Mouse (Mus musculus): Measurements from ENCODE around the gene Derl3. TPM values are rescaled to one million over a fixed set of nuclear protein-coding genes. Genes with fewer than 3 reads are reported as not detected.
"Not testable (repeated sequence)": the region's sequence is repeated elsewhere in the genome, so short reads cannot be mapped to it uniquely, and the experiment has no call there.

The Derl3 gene
- 4.0 and 5.1 TPM in 2 replicates for polyA plus RNA-seq (2014; fragmentation: Nextera tagmentation; extraction: Ambion mirVana)

GRCm38 (mm10) chr10:75893089-75893750 lies at the start of gene Derl3:
Gene Derl3, plus strand, starts transcription at chr10:75893413.
- Histone ChIP-seq H3K4me3 (ENCODE audit: low read depth, low read length) (peak within 1 kb of the TSS; percentile 44), H3K4me2 (peak within 1 kb of the TSS; percentile 86), H3K27ac (ENCODE audit: low read depth, low read length) (no peak within 1 kb of the TSS), H3K4me1 (replicated peaks; ENCODE audit: control insufficient read depth, insufficient read depth, low read length) (peaks cover 12% of the 10 kb centered on the region), H3K9me3 (ENCODE audit: control insufficient read depth, low read length) (no peaks in the 10 kb centered on the region), H3K27me3 (replicated peaks; ENCODE audit: control insufficient read depth, insufficient read depth, low read length) (no peaks in the 10 kb centered on the region), H3K9ac (ENCODE audit: low read depth, low read length) (peak within 1 kb of the TSS; percentile 42), H3K36me3 (ENCODE audit: control insufficient read depth, insufficient read depth, low read length) (peaks cover 24% of the 10 kb centered on the region)
- DNase-seq (ENCODE audit: low spot score) (peak; percentile 89), ATAC-seq (replicated peaks; ENCODE audit: low FRiP score) (peak; percentile 98)
- 3% methylated on average over 49 of the region's 51 CpGs for WGBS

DNA sequence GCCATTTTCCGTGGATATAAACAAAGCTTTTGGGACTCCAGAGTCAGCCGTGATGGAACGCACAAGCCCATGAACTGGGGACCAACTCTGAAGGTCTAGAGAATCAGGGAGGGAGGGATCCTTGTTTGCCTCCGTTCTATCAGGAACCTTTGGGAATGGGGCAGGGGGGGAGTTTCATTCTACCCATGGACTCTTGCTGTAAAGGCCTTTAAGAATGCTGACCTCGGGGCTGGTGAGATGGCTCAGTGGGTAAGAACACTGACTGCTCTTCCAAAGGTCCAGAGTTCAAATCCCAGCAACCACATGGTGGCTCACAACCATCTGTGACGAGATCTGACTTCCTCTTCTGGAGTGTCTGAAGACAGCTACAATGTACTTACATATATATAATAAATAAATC lies 49.3 kb upstream of the Derl3 start:
- H3K4me3 ChIP-seq (ENCODE audit: low read depth, low read length); H3K9ac ChIP-seq (ENCODE audit: low read depth, low read length); H3K36me3 ChIP-seq (ENCODE audit: control insufficient read depth, insufficient read depth, low read length); H3K27ac ChIP-seq (ENCODE audit: low read depth, low read length); H3K4me2 ChIP-seq; ATAC-seq (replicated peaks; ENCODE audit: low FRiP score); DNase-seq (ENCODE audit: low spot score); H3K27me3 ChIP-seq (replicated peaks; ENCODE audit: control insufficient read depth, insufficient read depth, low read length); H3K9me3 ChIP-seq (ENCODE audit: control insufficient read depth, low read length): not testable (repeated sequence)
- H3K4me1 ChIP-seq (replicated peaks; ENCODE audit: control insufficient read depth, insufficient read depth, low read length) = peaks cover 13% of the 10 kb centered on the region
- 75% methylated on average over 6 of the region's 6 CpGs for WGBS

GRCm38 (mm10) chr10:75844800-75845199 lies 48.4 kb upstream of the Derl3 start:
- Histone ChIP-seq H3K27ac (ENCODE audit: low read depth, low read length) (no peak overlapping the region), H3K9ac (ENCODE audit: low read depth, low read length) (no peak overlapping the region), H3K4me1 (replicated peaks; ENCODE audit: control insufficient read depth, insufficient read depth, low read length) (peaks cover 13% of the 10 kb centered on the region), H3K4me2 (no peak overlapping the region), H3K9me3 (ENCODE audit: control insufficient read depth, low read length) (no peaks in the 10 kb centered on the region), H3K36me3 (ENCODE audit: control insufficient read depth, insufficient read depth, low read length) (no peaks in the 10 kb centered on the region), H3K27me3 (replicated peaks; ENCODE audit: control insufficient read depth, insufficient read depth, low read length) (no peaks in the 10 kb centered on the region), H3K4me3 (ENCODE audit: low read depth, low read length) (no peak overlapping the region)
- no peak for DNase-seq (ENCODE audit: low spot score)
- ATAC-seq (replicated peaks; ENCODE audit: low FRiP score) = no peak
- 74% methylated on average over 1 of the region's 1 CpGs for WGBS

DNA sequence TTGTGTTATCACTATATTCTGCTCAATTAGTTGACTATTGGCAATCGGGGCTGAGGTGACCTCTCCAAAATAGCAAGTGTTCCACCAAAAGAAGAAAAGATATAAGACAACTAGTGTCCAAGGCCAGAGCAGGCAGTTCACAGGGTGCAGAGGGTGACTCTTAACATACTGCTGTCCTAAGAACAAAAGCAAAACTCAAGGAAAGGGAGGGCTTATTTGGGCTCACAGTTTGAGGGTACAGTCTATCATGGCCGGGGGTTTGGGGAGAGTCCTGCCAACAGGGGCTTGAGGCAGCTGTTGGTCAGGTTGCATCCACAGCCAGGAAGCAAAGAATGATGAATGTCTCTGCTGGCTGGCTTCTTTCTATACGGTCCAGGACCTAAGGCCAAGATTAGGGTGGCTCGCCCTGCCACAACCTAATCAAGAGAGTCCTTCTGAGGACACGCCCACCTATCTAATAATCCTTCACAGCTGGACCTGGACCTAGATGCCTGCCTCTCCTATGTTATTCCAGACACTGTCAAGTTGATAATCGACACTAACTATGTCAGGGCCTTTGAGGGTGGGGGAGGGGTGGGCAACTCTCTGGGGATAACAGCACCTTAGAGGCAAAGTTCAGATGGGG lies 47.8 kb upstream of the Derl3 start:
- ATAC-seq (replicated peaks; ENCODE audit: low FRiP score) = peak; percentile 95
- Histone ChIP-seq H3K4me1 (replicated peaks; ENCODE audit: control insufficient read depth, insufficient read depth, low read length) (peaks cover 13% of the 10 kb centered on the region), H3K9me3 (ENCODE audit: control insufficient read depth, low read length) (no peaks in the 10 kb centered on the region), H3K4me2 (peak overlapping the region; percentile 30; the same call in 1 of the 2 replicates), H3K27me3 (replicated peaks; ENCODE audit: control insufficient read depth, insufficient read depth, low read length) (no peaks in the 10 kb centered on the region), H3K27ac (ENCODE audit: low read depth, low read length) (0 out of 2 replicates have a peak overlapping the region, but pooled peaks have one; percentile 19), H3K9ac (ENCODE audit: low read depth, low read length) (no peak overlapping the region), H3K36me3 (ENCODE audit: control insufficient read depth, insufficient read depth, low read length) (no peaks in the 10 kb centered on the region), H3K4me3 (ENCODE audit: low read depth, low read length) (no peak overlapping the region)
- 50% methylated on average over 6 of the region's 6 CpGs for WGBS
- DNase-seq (ENCODE audit: low spot score) = no peak

GRCm38 (mm10) chr10:75848382-75848781 lies 44.8 kb upstream of the Derl3 start:
- Histone ChIP-seq H3K9me3 (ENCODE audit: control insufficient read depth, low read length) (no peaks in the 10 kb centered on the region), H3K27me3 (replicated peaks; ENCODE audit: control insufficient read depth, insufficient read depth, low read length) (0 out of 2 replicates have a peak, but pooled peaks cover 2% of the 10 kb centered on the region), H3K4me3 (ENCODE audit: low read depth, low read length) (no peak overlapping the region), H3K27ac (ENCODE audit: low read depth, low read length) (no peak overlapping the region), H3K4me1 (replicated peaks; ENCODE audit: control insufficient read depth, insufficient read depth, low read length) (peaks cover 13% of the 10 kb centered on the region), H3K9ac (ENCODE audit: low read depth, low read length) (no peak overlapping the region), H3K36me3 (ENCODE audit: control insufficient read depth, insufficient read depth, low read length) (no peaks in the 10 kb centered on the region), H3K4me2 (no peak overlapping the region)
- ATAC-seq (replicated peaks; ENCODE audit: low FRiP score) (no peak), DNase-seq (ENCODE audit: low spot score) (no peak)
- WGBS = 35% methylated on average over 3 of the region's 3 CpGs

GRCm38 (mm10) chr10:75851076-75851475 lies 42.1 kb upstream of the Derl3 start:
- Histone ChIP-seq H3K36me3 (ENCODE audit: control insufficient read depth, insufficient read depth, low read length) (no peaks in the 10 kb centered on the region), H3K4me2 (no peak overlapping the region), H3K9me3 (ENCODE audit: control insufficient read depth, low read length) (no peaks in the 10 kb centered on the region), H3K4me1 (replicated peaks; ENCODE audit: control insufficient read depth, insufficient read depth, low read length) (peaks cover 3% of the 10 kb centered on the region; the same call in 1 of the 2 replicates), H3K9ac (ENCODE audit: low read depth, low read length) (no peak overlapping the region), H3K27ac (ENCODE audit: low read depth, low read length) (no peak overlapping the region), H3K27me3 (replicated peaks; ENCODE audit: control insufficient read depth, insufficient read depth, low read length) (0 out of 2 replicates have a peak, but pooled peaks cover 2% of the 10 kb centered on the region), H3K4me3 (ENCODE audit: low read depth, low read length) (no peak overlapping the region)
- ATAC-seq (replicated peaks; ENCODE audit: low FRiP score) (no peak), DNase-seq (ENCODE audit: low spot score) (no peak)
- 12% methylated on average over 6 of the region's 6 CpGs for WGBS

DNA sequence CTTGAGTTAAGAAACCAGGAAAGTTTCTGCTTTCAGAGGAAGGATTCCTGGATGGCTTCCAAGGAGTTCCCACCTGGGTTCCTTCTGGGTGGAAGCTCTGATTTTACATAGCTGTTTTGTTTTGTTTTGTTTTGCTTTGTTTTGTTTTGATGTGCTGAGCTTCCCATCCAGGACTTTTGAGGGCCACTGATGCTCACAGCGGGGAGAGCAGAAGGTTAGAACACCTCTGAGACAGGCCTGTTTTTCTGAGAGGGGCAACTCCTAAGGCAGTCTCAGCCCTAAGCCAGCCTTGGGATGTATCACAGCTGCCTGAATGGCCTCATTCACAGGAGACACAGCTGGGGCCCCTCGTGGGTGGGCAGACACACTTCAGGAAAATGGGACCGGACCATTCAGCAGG lies 41.5 kb upstream of the Derl3 start:
- Histone ChIP-seq H3K36me3 (ENCODE audit: control insufficient read depth, insufficient read depth, low read length) (no peaks in the 10 kb centered on the region), H3K27ac (ENCODE audit: low read depth, low read length) (no peak overlapping the region), H3K9ac (ENCODE audit: low read depth, low read length) (no peak overlapping the region), H3K27me3 (replicated peaks; ENCODE audit: control insufficient read depth, insufficient read depth, low read length) (0 out of 2 replicates have a peak, but pooled peaks cover 2% of the 10 kb centered on the region), H3K4me2 (no peak overlapping the region), H3K4me1 (replicated peaks; ENCODE audit: control insufficient read depth, insufficient read depth, low read length) (no peaks in the 10 kb centered on the region), H3K9me3 (ENCODE audit: control insufficient read depth, low read length) (no peaks in the 10 kb centered on the region), H3K4me3 (ENCODE audit: low read depth, low read length) (no peak overlapping the region)
- DNase-seq (ENCODE audit: low spot score) = no peak
- WGBS = 57% methylated on average over 3 of the region's 3 CpGs
- ATAC-seq (replicated peaks; ENCODE audit: low FRiP score) = no peak

DNA sequence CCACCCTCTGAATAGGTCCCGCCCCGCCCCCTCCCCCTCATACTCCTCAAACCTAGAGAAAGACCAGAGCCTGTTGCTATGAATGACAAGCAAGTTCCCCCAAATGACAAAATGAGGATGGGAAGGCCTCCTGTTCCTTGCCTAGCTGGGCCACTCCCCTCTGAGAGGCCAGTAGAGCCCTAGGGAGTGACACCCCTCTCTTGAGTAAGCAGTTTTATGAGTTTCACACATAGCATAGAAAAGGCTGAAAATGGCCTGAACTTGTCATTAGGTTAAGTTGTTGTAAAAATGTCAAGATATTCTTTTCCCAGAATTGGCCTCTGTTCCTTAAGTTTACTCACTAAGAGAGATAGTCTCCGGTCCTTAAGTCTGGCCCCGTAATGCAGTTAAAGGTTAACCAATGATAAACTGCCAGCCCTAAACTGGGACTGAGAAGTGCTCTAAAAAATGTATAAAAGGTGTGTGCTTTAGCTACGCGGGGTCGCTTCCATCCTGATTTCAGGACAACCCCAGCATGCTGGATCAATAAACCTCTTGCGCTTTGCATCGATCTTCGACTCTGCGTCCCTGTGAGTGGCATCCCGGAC lies 40.6 kb upstream of the Derl3 start:
- Histone ChIP-seq H3K36me3 (ENCODE audit: control insufficient read depth, insufficient read depth, low read length) (peaks cover 6% of the 10 kb centered on the region), H3K9me3 (ENCODE audit: control insufficient read depth, low read length) (no peaks in the 10 kb centered on the region), H3K4me3 (ENCODE audit: low read depth, low read length) (no peak overlapping the region), H3K27ac (ENCODE audit: low read depth, low read length) (no peak overlapping the region; the same call in 1 of the 2 replicates), H3K4me1 (replicated peaks; ENCODE audit: control insufficient read depth, insufficient read depth, low read length) (peaks cover 1% of the 10 kb centered on the region; the same call in 1 of the 2 replicates), H3K9ac (ENCODE audit: low read depth, low read length) (no peak overlapping the region), H3K27me3 (replicated peaks; ENCODE audit: control insufficient read depth, insufficient read depth, low read length) (0 out of 2 replicates have a peak, but pooled peaks cover 2% of the 10 kb centered on the region), H3K4me2 (no peak overlapping the region)
- 82% methylated on average over 12 of the region's 12 CpGs for WGBS
- DNase-seq (ENCODE audit: low spot score) (no peak), ATAC-seq (replicated peaks; ENCODE audit: low FRiP score) (no peak)
